10 mouse cellular contexts compared by ENCODE assay signal in the genomic region with DNA sequence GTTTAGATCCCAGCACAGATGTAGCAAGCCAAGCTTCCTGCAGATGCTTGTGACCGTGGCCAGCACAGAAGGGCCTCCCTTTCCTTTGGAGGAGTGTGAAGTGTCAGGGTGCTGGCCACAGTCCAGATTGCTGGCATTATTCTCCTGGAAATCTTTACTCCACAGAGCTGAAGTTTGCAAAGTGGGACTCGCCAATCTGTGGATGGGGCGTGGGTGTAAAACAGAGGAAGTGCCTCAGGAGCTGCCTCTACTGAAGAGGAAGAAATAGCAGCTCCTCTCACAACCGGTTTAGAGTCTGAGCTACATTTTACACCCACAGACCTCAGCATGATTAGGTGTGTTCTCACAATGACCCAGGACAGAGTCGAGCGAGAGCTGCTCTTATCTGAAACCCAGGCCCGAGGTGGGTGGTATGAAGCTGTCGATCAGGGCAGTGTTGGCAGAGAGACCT.
DNase-seq lines count a peak whose midpoint lies in the region; ATAC-seq and TF ChIP-seq lines count a peak whose summit lies in the region.
"Had no signal": no experiment of that assay in that cellular context is flagged by ENCODE, and none has a peak within 500 bp of the region (broad histone marks: within the 10 kb centered on the region; RNA-seq: fewer than 3 reads in every experiment).

No protein-coding gene starts in this region.

- no peaks in the 10 kb centered on the region for H3K9me3 ChIP-seq in heart, embryonic 14.5 days (ENCODE audit: control insufficient read depth, low read length)
- H3K9me3 ChIP-seq: midbrain, embryonic 15.5 days had no signal

- ATAC-seq in heart, embryonic 14.5 days (ENCODE audit: insufficient number of reproducible peaks, insufficient read depth, low FRiP score, low read depth): 0 out of 2 replicates have a peak, but pooled peaks have one; percentile 46
- ATAC-seq: midbrain, embryonic 15.5 days had no signal

- no peak overlapping the region for H3K4me3 ChIP-seq in heart, embryonic 14.5 days (ENCODE audit: control insufficient read depth in 1 of 2, insufficient read depth in 1 of 2, low read depth in 1 of 2, low read length in 2 of 2)
- no peak overlapping the region for H3K4me3 ChIP-seq in heart, adult 2 months
- H3K4me3 ChIP-seq: midbrain, embryonic 15.5 days had no signal

- no peak for TF ChIP-seq CTCF in heart, adult 2 months (IDR thresholded peaks at IDR 0.05)

- H3K9ac ChIP-seq in heart, embryonic 14.5 days (ENCODE audit: low read length): no peak overlapping the region
- H3K9ac ChIP-seq in heart, adult 2 months (ENCODE audit: low read depth, low read length): no peak overlapping the region
- H3K9ac ChIP-seq: midbrain, embryonic 15.5 days had no signal

- no peak for DNase-seq in heart, adult 2 months
- peak; percentile 43 for DNase-seq in thymus, postnatal 25 days
- DNase-seq in thymus, postnatal 4 days: no peak
- DNase-seq in left cerebral cortex, postnatal 14 days (ENCODE audit: low spot score in 2 of 2): peak; percentile 83 to 91
- no peak for DNase-seq in urinary bladder, adult 2 months (ENCODE audit: low spot score)
- DNase-seq in gastrocnemius, adult 18-20 months (ENCODE audit: low spot score): no peak
- DNase-seq in adrenal gland, adult 8-10 months: no peak

- no peak overlapping the region for H3K4me2 ChIP-seq in heart, embryonic 14.5 days (ENCODE audit: low read length)
- H3K4me2 ChIP-seq: midbrain, embryonic 15.5 days had no signal

- no peaks in the 10 kb centered on the region for H3K79me2 ChIP-seq in heart, adult 2 months (replicated peaks; ENCODE audit: control insufficient read depth, insufficient read depth, low read length)

- H3K36me3 ChIP-seq in heart, embryonic 14.5 days (ENCODE audit: control insufficient read depth, insufficient read depth, low read length): no peaks in the 10 kb centered on the region
- no peaks in the 10 kb centered on the region for H3K36me3 ChIP-seq in heart, adult 2 months (ENCODE audit: control insufficient read depth, insufficient read depth, low read length)
- H3K36me3 ChIP-seq: midbrain, embryonic 15.5 days had no signal

- H3K27ac ChIP-seq in heart, embryonic 14.5 days (replicated peaks in 1 of 2; ENCODE audit: control insufficient read depth in 1 of 2, insufficient read depth in 1 of 2, low read depth in 2 of 2, low read length in 2 of 2): peak overlapping the region; percentile 13 to 38; a peak in 2 of 4 replicates
- no peak overlapping the region for H3K27ac ChIP-seq in heart, adult 2 months
- H3K27ac ChIP-seq: kidney, postnatal 0 days; midbrain, embryonic 15.5 days had no signal

- no peak for TF ChIP-seq EP300 in heart, adult 2 months (IDR thresholded peaks at IDR 0.05; ENCODE audit: insufficient read depth, low read depth, low read length)

- no peak for TF ChIP-seq POLR2A in heart, adult 2 months (IDR thresholded peaks at IDR 0.05; ENCODE audit: insufficient read depth, low read depth, low read length)

- WGBS in heart, embryonic 14.5 days: 16% methylated on average over 8 of the region's 8 CpGs
- WGBS in heart, adult 2 months: 21% methylated on average over 8 of the region's 8 CpGs

- intact Hi-C loops in heart, adult 2 months (cut with DNase I): no loop called here
- intact Hi-C loops in left cerebral cortex, postnatal 14 days (cut with DNase I): no loop called here

- H3K27me3 ChIP-seq in heart, embryonic 14.5 days (ENCODE audit: control insufficient read depth, insufficient read depth, low read length): no peaks in the 10 kb centered on the region
- no peaks in the 10 kb centered on the region for H3K27me3 ChIP-seq in heart, adult 2 months (ENCODE audit: control insufficient read depth, insufficient read depth, low read length)
- H3K27me3 ChIP-seq: midbrain, embryonic 15.5 days had no signal

- H3K4me1 ChIP-seq in heart, embryonic 14.5 days (ENCODE audit: control insufficient read depth in 2 of 2, insufficient read depth in 2 of 2, low read length in 2 of 2): peaks cover 4 to 7% of the 10 kb centered on the region in 2 experiments; a peak in 3 of 4 replicates
- no peaks in the 10 kb centered on the region for H3K4me1 ChIP-seq in heart, adult 2 months (ENCODE audit: control insufficient read depth, insufficient read depth, low read length)

Comparison
In these comparisons a context has a peak if more than half of its experiments do, and no peak if none do; other contexts are left out.
1. DNase-seq: peak in thymus, postnatal 25 days (single experiment) and left cerebral cortex, postnatal 14 days (2 of 2); none in heart, adult 2 months (0 of 2), thymus, postnatal 4 days (single experiment), urinary bladder, adult 2 months (single experiment), gastrocnemius, adult 18-20 months (single experiment) and adrenal gland, adult 8-10 months (single experiment).